Mouse (Mus musculus) urinary bladder, adult 2 months (tissue): Measurements from ENCODE around the gene Dhrs2. TPM values are rescaled to one million over a fixed set of nuclear protein-coding genes. Genes with fewer than 3 reads are reported as not detected.

Experiments used
- DNase-seq: peaks from one replicate; pipeline ENCODE4 v3.0.0; 2022; ENCODE audit warnings: low spot score
- polyA plus RNA-seq: library from polyadenylated mRNA; depleted of rRNA; stranded (reverse); fragments of >200 nt; gene quantifications from 2 replicates; pipeline ENCODE4 v1.2.3, GENCODE M21; 2012; rRNA removed

The Dhrs2 gene
- polyA plus RNA-seq, 1 experiment: 0.08 TPM

DNA sequence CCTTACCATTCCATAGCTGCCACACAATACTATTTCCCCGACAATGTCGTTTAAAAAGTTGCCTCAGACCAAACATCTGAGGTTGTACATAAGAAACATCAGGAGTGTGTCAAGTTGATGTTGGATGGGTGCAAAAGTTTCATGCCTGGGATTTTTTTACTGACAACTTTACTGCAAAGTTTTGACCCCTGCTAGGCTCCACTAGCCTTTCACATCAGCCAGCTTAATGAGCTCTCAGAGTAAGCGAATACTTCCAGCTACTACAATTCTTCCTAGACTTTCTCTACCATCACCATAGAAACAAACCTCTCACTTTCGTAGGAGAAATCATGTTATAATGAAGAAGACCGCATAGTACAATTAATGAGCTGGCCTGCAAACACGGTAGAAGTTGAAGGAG, 26.5 kb downstream of the Dhrs2 start:
- DNase-seq: no peak

DNA sequence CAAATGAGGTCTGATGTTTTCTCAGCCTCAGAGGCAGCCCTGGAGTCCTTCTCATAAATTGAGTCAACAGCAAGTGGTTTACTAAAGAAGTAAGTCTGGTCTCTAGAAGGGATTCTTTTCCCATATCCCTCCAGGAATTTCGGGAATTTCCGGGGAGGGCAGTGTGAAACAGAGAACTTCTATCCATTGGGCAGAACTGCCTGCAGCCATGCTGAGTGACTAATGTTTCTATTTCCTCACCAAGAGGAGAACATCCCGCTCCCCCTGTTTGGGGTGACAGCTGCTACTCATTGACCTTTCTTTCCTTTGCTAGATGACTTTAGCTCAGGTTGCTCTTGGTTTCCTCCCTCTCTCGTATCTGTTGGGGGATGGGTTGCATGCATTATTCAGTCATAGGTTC, 31.8 kb downstream of the Dhrs2 start:
- no peak for DNase-seq

DNA sequence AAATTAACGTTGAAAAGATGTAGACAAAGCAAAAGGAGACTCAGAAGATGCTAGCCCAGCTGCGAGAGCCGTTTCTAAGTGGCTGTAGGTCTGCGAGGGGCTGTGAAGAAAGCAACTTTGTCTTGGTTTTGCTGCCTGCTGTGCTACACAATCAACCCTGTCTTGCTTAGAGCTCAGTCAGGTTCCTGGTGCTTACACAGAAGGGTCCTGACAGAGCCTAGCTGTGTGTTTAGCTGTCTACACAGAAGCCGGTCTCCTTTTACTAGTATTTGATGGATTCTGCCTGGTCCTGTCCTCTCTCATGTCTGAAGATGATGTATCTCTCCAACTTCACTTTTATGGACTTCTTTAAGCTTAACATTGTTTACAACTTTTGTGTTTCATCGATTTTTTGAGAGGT, 33.6 kb downstream of the Dhrs2 start:
- no peak for DNase-seq

DNA sequence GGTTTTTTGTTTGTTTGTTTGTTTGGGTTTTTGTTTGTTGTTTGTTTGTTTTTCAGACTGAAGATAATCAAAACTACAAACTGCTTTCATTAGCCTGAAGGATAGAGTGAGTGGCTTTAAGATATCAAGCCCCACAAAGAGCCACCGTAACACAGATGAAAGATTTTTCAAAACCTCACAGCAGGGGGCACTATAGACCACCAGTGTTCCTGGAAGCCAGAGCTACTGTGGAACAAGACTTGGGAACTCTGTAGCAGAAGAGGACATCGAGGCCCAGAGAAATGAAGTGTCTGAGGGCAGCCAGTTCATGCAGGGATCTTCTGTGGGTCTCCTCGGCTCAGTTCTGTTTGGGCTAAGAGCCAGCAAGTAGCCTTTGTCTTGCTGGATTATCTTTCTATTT, 49.4 kb downstream of the Dhrs2 start:
- no peak for DNase-seq

DNA sequence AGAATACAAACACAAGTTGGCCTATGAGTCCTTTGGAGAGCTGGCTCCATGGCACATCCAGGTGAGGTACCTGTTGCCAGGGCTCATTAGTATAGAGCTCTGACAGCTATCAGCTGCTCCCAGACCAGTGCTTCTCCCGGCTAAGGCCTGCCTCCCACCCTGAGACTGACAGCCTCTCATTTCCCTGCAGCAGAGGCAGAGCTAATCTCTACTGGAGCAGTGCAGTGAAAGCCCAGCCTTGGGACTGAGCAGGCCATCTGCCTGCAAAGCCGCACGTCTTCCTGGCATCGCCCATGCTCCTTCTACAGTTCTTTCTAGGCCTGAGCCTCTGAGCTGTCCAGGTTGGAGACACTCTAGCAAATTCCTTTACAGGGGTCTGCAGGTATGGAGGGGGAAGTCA, 51.2 kb downstream of the Dhrs2 start:
- no peak for DNase-seq

DNA sequence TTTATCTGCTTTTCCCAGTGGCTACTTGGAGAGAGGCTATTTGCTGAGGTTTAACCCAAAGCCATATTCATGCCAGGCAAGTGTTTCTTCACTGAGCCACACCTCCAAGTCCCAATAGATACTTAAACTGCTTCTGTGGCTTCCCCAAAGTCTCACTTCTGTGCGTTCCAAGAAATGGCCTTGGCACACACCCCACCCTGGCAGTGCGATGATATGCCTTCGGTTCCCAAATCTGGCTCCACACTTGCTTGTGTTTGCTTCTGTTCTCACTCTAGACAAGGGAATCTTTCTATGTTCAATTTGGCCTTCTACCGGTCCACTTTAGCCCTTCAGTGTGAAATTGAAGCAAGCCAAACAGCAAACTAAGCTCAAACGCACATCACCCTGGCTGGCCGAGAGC, 53.0 kb downstream of the Dhrs2 start:
- DNase-seq: no peak

DNA sequence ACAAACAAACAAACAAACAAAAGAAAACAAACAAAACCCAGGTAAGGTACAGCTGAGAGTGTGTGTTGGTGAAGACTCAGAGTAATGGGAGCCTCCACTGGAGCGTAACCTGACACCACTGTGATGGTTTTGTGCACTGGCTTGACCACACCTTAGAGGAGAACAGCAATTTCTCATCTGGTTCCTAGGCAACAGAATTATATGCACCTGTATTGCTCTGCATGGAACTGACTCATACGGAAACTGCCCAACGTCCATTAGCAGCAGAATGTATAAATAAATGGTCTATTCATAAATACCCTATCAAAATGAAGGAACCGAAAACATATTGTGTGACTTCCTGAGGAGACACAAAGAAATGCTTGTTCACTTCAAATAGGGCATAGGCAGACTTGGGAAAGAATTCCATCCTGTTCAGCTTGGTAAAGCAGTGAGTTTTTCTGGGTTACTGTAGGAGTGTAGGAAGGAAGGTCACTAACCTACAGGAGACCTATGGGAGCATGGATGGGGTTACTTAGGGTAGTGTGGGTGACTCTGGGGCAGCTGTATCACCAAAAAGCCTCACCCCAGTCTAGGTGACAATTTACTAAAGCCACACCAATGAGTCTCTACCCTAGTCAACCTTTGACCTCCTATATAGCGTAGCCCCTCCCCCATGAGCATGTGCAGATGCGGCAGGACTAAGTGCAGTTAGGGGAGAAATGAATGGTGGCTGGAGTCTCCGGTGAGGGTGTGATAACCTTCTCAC, 57.7 kb downstream of the Dhrs2 start:
- no peak for DNase-seq

Other genes with a start within 250 kb of the Dhrs2 start
- gene Gm17428, start 245.1 kb upstream of the Dhrs2 start, polyA plus RNA-seq: not detected in 2 replicates
- 0.26 and 0.47 TPM in 2 replicates for gene Myh7, start 227.4 kb upstream of the Dhrs2 start, polyA plus RNA-seq
- 53.7 and 65.8 TPM in 2 replicates for gene Ngdn, start 206.6 kb upstream of the Dhrs2 start, polyA plus RNA-seq
- gene Zfhx2, start 129.7 kb upstream of the Dhrs2 start, polyA plus RNA-seq: 0.66 and 2.0 TPM in 2 replicates
- gene Thtpa, start 127.2 kb upstream of the Dhrs2 start, polyA plus RNA-seq: 6.6 and 11.6 TPM in 2 replicates
- gene Ap1g2, start 115.4 kb upstream of the Dhrs2 start, polyA plus RNA-seq: 22.5 and 26.6 TPM in 2 replicates
- 2.4 and 2.8 TPM in 2 replicates for gene Jph4, start 105.1 kb upstream of the Dhrs2 start, polyA plus RNA-seq